Mouse (Mus musculus): ENCODE data around the gene Fezf1. TPM values are rescaled to one million over a fixed set of nuclear protein-coding genes. Genes with fewer than 3 reads are reported as not detected.

Gene Fezf1
- 13.6 and 38.7 TPM in 2 replicates for polyA plus RNA-seq (2015; fragmentation: Nextera tagmentation; extraction: Ambion mirVana)

DNA sequence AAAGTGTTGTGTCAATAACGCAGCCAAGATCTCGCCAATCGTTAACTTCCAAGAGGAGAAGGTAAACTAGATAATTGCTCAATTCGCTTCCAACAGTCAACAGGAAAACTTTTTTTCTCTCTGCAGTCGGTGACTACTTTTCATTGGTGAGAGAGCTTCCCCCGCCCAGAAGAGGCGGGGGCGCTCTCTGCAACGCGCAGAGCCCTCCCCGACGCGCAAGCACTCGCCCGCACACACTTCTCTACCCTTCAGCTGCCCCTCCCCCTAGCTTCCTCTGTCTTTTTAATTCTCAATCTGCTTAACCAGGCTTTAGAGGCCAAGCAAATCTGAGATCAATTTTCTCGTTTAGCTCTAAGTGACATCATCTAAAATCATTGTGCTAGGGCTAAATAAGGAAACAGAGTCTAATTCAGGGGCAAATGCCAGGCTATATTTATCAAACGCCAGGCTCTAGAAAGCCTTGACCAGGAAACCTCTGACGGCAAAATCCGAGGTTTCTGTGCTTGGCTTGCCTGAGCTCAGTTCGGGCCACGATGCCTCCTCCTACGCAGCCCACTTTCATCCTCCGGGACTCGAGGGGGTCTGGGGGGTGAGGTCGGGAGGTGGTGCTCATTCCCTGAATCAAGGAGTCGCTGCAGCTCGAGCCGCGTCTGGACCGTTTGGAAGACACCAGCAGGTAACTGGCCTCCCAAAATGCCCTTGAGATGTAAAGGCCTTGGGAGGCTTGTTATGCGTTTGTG lies at the start of gene Fezf1:
Gene Fezf1, minus strand, starts transcription at position 50 of the 740 bp plus-strand sequence.
- peaks cover 46% of the 10 kb centered on the region for H3K4me1 ChIP-seq
- no peaks in the 10 kb centered on the region for H3K36me3 ChIP-seq (ENCODE audit: poor library complexity, severe bottlenecking)
- H3K27ac ChIP-seq: peak within 1 kb of the TSS; percentile 72
- H3K4me2 ChIP-seq: peak within 1 kb of the TSS; percentile 78
- peak within 1 kb of the TSS; percentile 49 for H3K4me3 ChIP-seq
- WGBS: under 1% methylated on average over 31 of the region's 31 CpGs
- ATAC-seq: no peak; the same call in 1 of the 2 replicates
- H3K9ac ChIP-seq: peak within 1 kb of the TSS; percentile 67
- H3K9me3 ChIP-seq (replicated peaks): no peaks in the 10 kb centered on the region
- peaks cover 81% of the 10 kb centered on the region for H3K27me3 ChIP-seq

DNA sequence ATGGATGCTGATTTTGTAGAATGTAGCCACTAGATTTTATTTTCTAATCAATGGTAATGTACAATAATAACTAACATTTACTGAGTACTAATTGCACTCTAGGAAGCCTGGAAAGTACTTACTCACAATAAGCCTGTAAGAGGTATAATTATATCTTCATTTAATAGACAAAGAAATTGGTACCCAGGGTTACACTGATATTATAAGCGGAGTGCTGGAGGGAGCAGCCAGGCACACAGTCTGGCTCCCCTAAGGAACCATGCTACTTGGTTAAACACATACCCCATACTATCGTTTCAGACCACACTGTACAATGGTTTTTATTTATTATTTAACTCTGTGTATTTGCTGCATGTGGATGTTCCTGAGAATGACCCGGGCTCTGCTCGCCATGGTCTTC lies 46.5 kb upstream of the Fezf1 start:
- Histone ChIP-seq H3K27me3 (peaks cover 29% of the 10 kb centered on the region), H3K9me3 (replicated peaks) (no peaks in the 10 kb centered on the region), H3K4me2 (no peak overlapping the region), H3K4me3 (no peak overlapping the region), H3K36me3 (ENCODE audit: poor library complexity, severe bottlenecking) (no peaks in the 10 kb centered on the region), H3K27ac (no peak overlapping the region), H3K9ac (no peak overlapping the region), H3K4me1 (no peaks in the 10 kb centered on the region)
- 83% methylated on average over 4 of the region's 4 CpGs for WGBS
- ATAC-seq: peak; percentile 50; the same call in 1 of the 2 replicates

DNA sequence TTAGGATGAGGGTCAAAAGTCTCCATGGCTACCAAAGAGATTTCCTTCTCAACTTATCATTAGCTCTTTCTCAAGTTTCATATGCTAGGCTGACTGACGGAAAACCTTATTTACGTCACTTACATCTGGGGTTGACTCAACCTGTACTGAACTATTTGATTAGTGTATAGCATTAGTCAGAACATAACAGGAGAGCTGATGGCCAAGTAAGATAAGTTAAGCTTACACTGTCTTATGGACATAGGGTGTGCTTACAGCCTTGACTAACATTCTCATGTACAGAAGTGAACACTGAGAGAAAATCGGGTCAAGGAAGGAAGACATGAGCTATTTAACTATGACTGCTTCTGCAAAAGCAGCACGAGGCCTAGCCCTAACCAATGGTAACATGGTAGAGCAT lies 40.6 kb upstream of the Fezf1 start:
- Histone ChIP-seq H3K9me3 (replicated peaks) (no peaks in the 10 kb centered on the region), H3K4me2 (no peak overlapping the region), H3K4me3 (no peak overlapping the region), H3K9ac (no peak overlapping the region), H3K27ac (no peak overlapping the region), H3K27me3 (peaks cover 40% of the 10 kb centered on the region), H3K36me3 (ENCODE audit: poor library complexity, severe bottlenecking) (no peaks in the 10 kb centered on the region), H3K4me1 (no peaks in the 10 kb centered on the region)
- ATAC-seq: no peak
- WGBS: 93% methylated on average over 4 of the region's 4 CpGs

DNA sequence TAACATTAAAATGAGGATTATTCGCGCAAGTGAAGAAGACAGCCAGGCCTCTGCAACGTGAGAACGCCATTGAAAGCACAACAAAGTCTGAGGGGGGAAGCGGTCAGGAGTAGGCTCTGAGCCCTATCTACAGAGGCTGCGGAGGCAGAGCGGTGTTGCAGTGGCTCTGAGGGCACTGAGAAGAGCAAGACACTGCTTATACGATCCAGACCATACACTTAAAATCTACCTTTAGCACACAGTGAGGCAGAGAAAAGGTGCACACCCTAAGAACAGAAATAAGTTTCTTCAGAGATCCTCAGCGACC lies 33.3 kb upstream of the Fezf1 start:
- Histone ChIP-seq H3K36me3 (ENCODE audit: poor library complexity, severe bottlenecking) (no peaks in the 10 kb centered on the region), H3K4me1 (peaks cover 21% of the 10 kb centered on the region), H3K9ac (no peak overlapping the region), H3K9me3 (replicated peaks) (peaks cover 5% of the 10 kb centered on the region; the same call in 1 of the 2 replicates), H3K27me3 (peaks cover 47% of the 10 kb centered on the region), H3K4me2 (peak overlapping the region; percentile 41), H3K4me3 (no peak overlapping the region), H3K27ac (peak overlapping the region; percentile 51)
- ATAC-seq: peak; percentile 44
- 9% methylated on average over 9 of the region's 9 CpGs for WGBS

DNA sequence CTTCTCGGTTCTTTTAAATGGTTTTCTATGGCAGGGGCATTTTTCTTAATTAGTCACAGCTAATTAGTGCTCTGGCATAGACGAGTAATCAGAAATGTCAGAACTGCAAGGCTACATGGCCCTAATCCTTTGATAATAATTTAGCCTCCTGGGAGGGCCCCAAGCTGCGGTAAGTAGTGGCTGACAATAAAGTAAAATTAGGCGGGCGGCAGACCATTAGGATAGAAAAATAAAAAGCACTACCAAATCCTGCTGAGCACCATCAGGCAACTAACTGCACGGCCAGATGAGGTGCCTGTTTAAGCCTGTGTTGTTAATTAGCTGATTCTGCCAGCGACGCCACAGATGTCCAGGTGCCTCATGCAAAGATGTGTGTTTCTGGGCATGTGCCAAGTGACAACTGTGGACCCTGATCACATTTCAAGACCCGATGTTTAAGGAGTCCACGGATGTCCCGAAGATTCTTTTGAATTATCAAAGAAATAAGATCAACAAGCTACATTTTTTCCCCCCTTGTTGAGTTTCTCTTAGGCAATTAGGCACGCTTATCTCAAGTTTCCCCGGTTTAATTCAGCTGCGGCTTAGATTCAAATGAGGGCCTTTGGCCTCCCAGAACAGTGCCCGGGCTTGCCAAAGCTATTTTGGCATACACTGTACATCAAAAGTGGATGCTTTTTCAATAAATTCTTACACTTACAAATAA lies 32.8 kb upstream of the Fezf1 start:
- Histone ChIP-seq H3K4me3 (no peak overlapping the region), H3K4me1 (peaks cover 21% of the 10 kb centered on the region)

DNA sequence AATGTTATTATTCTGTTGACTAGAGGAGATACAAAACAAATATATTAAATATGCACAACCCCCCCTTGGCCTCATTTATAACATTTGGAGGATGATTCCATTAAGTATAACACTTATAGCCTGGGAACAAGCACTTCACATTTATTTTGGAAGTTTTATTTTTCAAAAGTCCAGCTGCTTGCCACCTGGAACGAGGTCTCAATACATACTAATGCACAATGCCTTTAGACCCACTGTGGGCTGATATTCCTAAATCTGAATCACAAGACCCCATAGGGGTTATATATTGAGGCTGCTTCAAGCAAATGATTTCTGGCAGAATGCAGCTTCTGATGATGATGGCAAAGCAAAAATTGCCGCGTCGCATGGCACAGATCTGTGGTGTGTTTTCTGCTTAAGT lies 25.3 kb upstream of the Fezf1 start:
- WGBS: 11% methylated on average over 4 of the region's 4 CpGs
- H3K4me2 ChIP-seq: peak overlapping the region; percentile 43

More for the DNA sequence above, 32.8 kb upstream of the Fezf1 start:
- no peak overlapping the region for H3K9ac ChIP-seq
- H3K27me3 ChIP-seq: peaks cover 46% of the 10 kb centered on the region
- H3K9me3 ChIP-seq (replicated peaks): peaks cover 5% of the 10 kb centered on the region; the same call in 1 of the 2 replicates
- no peaks in the 10 kb centered on the region for H3K36me3 ChIP-seq (ENCODE audit: poor library complexity, severe bottlenecking)
- WGBS: 1% methylated on average over 15 of the region's 15 CpGs
- H3K4me2 ChIP-seq: peak overlapping the region; percentile 41
- peak; percentile 94 for ATAC-seq
- peak overlapping the region; percentile 51 for H3K27ac ChIP-seq

DNA sequence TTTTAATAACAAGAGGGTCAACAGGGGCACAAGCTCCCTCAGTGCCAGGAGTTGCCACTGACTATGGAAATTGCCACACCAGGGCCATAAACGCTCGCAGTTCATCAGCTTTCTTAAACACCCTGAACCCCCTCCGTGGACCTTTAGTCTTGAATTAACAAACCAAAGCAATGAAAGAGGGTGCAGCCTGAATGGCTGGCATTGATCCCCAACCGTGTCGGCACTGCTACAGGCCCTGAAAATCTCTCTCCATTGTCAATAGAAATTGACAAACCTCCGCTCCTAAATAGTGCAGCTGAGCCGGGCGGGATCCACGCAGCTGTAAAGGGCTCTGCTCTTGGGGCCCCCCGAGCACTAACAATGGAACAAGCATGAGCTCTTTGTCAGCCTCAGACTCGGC lies 24.8 kb upstream of the Fezf1 start:
- no peak overlapping the region for H3K4me3 ChIP-seq
- no peaks in the 10 kb centered on the region for H3K36me3 ChIP-seq (ENCODE audit: poor library complexity, severe bottlenecking)
- no peak overlapping the region for H3K9ac ChIP-seq
- H3K4me1 ChIP-seq: peaks cover 15% of the 10 kb centered on the region
- H3K27me3 ChIP-seq: peaks cover 46% of the 10 kb centered on the region
- WGBS: 2% methylated on average over 11 of the region's 11 CpGs
- H3K27ac ChIP-seq: peak overlapping the region; percentile 11; the same call in 1 of the 2 replicates
- no peaks in the 10 kb centered on the region for H3K9me3 ChIP-seq (replicated peaks)
- H3K4me2 ChIP-seq: peak overlapping the region; percentile 43
- peak; percentile 89 for ATAC-seq

More for the DNA sequence above, 25.3 kb upstream of the Fezf1 start:
- H3K9me3 ChIP-seq (replicated peaks): no peaks in the 10 kb centered on the region
- H3K27ac ChIP-seq: no peak overlapping the region
- no peaks in the 10 kb centered on the region for H3K36me3 ChIP-seq (ENCODE audit: poor library complexity, severe bottlenecking)
- H3K27me3 ChIP-seq: peaks cover 47% of the 10 kb centered on the region
- no peak overlapping the region for H3K9ac ChIP-seq
- peaks cover 15% of the 10 kb centered on the region for H3K4me1 ChIP-seq
- peak; percentile 25; the same call in 1 of the 2 replicates for ATAC-seq
- H3K4me3 ChIP-seq: no peak overlapping the region

DNA sequence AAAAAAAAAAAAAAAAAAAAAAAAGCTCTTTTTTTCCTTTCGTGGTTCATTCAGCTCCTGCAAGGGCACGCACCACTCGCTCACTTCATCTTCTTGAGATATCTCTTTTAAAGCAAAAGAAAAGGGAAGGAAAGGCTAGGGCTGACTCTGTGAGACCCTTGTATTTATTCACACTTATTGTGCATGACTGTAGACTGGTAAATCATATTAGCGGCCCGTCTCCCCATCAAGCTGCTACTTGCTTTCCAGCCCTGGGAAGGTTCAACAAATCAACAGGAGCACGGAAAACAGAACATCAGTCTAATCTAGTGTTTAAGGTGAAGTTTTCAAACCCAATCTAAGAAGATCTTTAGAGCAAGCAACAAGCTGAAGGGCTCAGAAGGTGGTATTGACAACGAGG lies 24.4 kb upstream of the Fezf1 start:
- Histone ChIP-seq H3K9me3 (replicated peaks) (no peaks in the 10 kb centered on the region), H3K4me2 (peak overlapping the region; percentile 43)

DNA sequence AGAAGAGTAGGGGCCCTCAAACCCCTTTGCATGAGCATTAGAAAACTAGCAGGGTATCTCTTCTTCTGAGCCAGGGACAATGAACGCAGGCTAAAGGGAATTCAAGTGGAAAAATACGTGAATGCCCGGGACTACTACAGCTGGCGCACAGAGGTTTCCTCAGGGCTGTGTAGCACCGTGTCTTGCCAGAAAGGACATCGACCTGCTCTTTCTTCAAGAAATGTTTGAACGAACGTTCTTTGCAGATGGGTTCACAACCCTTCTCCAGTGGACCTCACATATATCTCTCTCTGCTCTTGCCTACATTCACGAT lies 12.5 kb upstream of the Fezf1 start:
- 0 out of 2 replicates have a peak, but pooled peaks have one; percentile 13 for ATAC-seq
- Histone ChIP-seq H3K4me1 (peaks cover 10% of the 10 kb centered on the region), H3K9me3 (replicated peaks) (no peaks in the 10 kb centered on the region), H3K9ac (peak overlapping the region; percentile 14; the same call in 1 of the 2 replicates), H3K27ac (no peak overlapping the region), H3K36me3 (ENCODE audit: poor library complexity, severe bottlenecking) (no peaks in the 10 kb centered on the region), H3K27me3 (peaks cover 87% of the 10 kb centered on the region), H3K4me3 (peak overlapping the region; percentile 19; the same call in 1 of the 2 replicates), H3K4me2 (peak overlapping the region; percentile 49)
- WGBS: 3% methylated on average over 9 of the region's 9 CpGs

More for the DNA sequence above, 24.4 kb upstream of the Fezf1 start:
- Histone ChIP-seq H3K9ac (no peak overlapping the region), H3K27me3 (peaks cover 47% of the 10 kb centered on the region), H3K4me3 (no peak overlapping the region), H3K36me3 (ENCODE audit: poor library complexity, severe bottlenecking) (no peaks in the 10 kb centered on the region), H3K27ac (peak overlapping the region; percentile 11; the same call in 1 of the 2 replicates), H3K4me1 (peaks cover 15% of the 10 kb centered on the region)
- ATAC-seq: 0 out of 2 replicates have a peak, but pooled peaks have one; percentile 3
- 13% methylated on average over 7 of the region's 7 CpGs for WGBS

DNA sequence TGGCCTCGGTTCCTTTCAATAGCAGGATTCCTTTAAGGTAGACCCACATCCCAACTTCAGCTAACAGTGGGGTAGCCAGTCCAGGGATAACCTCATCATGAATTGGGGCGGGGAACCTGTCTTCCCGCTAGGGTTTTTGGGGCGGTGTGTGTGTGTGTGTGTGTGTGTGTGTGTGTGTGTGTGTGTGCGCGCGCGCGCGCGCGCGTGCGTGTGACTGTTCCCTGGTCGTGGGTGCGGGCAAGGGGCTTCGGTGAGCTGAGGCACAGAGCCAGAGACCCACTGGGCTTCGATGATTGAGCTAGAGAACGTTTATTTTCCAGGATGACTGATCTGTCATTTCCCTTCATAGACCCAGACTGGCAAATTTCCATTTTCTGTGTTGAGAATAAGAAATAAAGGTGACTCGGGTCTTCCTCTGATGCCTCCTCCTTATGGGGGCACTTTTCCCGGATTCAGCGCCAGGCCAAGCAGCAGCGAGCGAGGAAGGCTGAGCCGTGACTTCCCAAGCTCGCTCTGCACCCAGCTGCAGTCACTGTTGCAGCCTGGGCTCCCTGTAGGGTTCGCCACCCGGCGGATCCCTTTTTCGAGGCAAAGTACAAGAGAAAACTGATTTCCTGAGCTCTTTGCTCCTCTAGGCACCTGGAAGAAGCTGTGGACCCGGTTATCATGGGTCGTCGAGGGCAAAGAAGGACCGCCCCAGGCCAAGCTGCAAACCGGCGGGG lies 12.0 kb upstream of the Fezf1 start:
- Histone ChIP-seq H3K4me1 (peaks cover 10% of the 10 kb centered on the region), H3K27ac (no peak overlapping the region), H3K36me3 (ENCODE audit: poor library complexity, severe bottlenecking) (no peaks in the 10 kb centered on the region), H3K27me3 (peaks cover 88% of the 10 kb centered on the region), H3K9me3 (replicated peaks) (no peaks in the 10 kb centered on the region), H3K4me3 (peak overlapping the region; percentile 19), H3K9ac (peak overlapping the region; percentile 14; the same call in 1 of the 2 replicates), H3K4me2 (peak overlapping the region; percentile 49)
- WGBS: 2% methylated on average over 28 of the region's 36 CpGs
- 0 out of 2 replicates have a peak, but pooled peaks have one; percentile 27 for ATAC-seq

DNA sequence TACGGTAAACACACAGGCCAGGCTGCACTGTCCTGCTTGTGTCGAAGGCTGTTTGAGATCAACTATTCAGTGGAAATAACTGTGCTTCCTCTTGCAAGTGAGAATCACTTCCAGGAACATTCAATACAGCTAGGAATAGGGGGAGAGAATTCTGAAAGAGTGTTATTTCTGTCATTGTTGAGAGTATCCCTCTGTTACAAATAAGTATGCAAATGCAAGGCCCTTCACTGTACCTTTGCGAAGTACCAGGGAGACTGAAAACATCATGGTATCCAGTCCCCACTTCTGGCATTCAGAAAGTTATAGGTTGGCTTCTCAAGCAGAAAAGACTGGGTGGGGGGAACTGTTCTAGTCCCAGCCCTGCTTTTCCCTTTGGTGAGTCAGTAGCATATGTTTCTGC lies 9.8 kb upstream of the Fezf1 start:
- Histone ChIP-seq H3K9ac (no peak overlapping the region), H3K4me2 (no peak overlapping the region), H3K9me3 (replicated peaks) (no peaks in the 10 kb centered on the region), H3K27me3 (peaks cover 93% of the 10 kb centered on the region), H3K36me3 (ENCODE audit: poor library complexity, severe bottlenecking) (no peaks in the 10 kb centered on the region), H3K27ac (no peak overlapping the region), H3K4me1 (peaks cover 19% of the 10 kb centered on the region), H3K4me3 (no peak overlapping the region)
- WGBS: 69% methylated on average over 3 of the region's 3 CpGs
- no peak for ATAC-seq

DNA sequence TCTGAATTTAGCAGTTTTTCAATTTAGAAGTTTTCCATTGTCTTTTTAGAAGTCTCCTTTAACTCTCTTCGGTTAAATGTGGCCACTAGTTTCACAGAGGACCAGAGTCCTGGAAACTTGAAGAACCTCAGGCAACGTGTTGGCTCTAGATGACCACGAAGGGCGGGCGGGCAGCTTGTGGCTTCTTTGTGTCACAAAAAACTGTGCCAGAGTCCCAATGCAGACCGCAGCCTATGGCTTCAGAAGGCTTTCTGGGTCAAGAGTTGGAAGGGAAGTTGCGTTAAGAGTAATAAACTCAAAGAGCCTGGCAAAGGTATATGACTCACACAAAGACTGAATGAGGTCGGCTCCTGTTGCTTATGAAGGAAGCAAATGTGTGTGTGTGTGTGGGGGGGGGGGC lies 7.0 kb upstream of the Fezf1 start:
- H3K4me2 ChIP-seq: no peak overlapping the region
- 38% methylated on average over 8 of the region's 8 CpGs for whole genome bisulfite sequencing
- no peak for ATAC-seq
- no peaks in the 10 kb centered on the region for H3K9me3 ChIP-seq (replicated peaks)
- H3K27ac ChIP-seq: no peak overlapping the region
- no peaks in the 10 kb centered on the region for H3K36me3 ChIP-seq (ENCODE audit: poor library complexity, severe bottlenecking)
- H3K27me3 ChIP-seq: peaks cover 89% of the 10 kb centered on the region
- H3K4me3 ChIP-seq: no peak overlapping the region
- peaks cover 15% of the 10 kb centered on the region for H3K4me1 ChIP-seq
- H3K9ac ChIP-seq: no peak overlapping the region
